Mouse (Mus musculus): ENCODE measurements around the gene Tmc4.
A peak's percentile ranks its signal among the peaks of the same experiment; 100 is the strongest.
"Not testable (repeated sequence)": the region's sequence is repeated elsewhere in the genome, so short reads cannot be mapped to it uniquely, and the experiment has no call there.

Gene Tmc4

DNA sequence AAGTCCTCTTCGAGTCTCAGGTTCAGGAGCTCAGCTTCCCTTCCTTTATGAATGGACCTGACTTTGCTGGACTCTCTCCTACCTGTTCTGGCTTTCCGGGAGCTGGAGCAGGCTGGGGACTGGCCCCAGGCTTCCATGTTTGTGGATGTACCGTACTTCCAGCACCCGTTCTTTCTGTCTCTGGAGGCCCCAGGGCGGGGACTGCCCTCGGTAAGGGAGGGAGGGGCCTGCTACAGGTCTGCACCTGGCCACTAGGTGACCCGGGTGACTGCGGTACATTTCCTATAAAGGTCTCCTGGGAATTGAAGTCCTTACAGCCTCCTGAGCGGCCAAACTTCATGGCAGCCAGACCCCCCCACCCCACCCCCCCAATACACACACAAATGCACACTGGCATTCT is at the start of gene Tmc4:
Gene Tmc4, minus strand, starts transcription at position 212 of the 400 bp plus-strand sequence.
- peak; percentile 48 to 69 for DNase-seq

GRCm38 (mm10) chr7:3725459-3725858 is 48.1 kb upstream of the Tmc4 start:
- not testable (repeated sequence) for DNase-seq

DNA sequence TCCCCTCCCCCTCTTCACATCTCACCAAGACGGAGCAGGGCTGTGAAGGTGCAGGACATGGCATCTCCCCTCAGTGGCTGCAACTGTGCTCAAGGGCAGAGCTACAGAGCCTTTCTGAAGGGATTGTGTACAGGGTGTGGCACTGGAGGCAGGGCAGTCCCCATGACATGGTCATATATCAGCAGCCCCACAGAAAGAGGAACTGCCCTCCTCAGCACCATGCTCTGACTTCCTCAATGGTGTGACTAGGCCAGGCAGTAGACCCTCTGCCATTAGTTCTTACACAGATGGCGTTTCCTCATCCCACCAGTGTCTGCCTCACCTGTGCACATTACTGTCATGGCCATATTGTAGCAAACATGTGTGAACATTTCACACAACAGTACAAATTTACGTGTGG is 42.9 kb upstream of the Tmc4 start, which contains the start of gene Pirb:
Gene Pirb, minus strand, starts transcription at position 124 of the 400 bp plus-strand sequence.
- not testable (repeated sequence) for DNase-seq

DNA sequence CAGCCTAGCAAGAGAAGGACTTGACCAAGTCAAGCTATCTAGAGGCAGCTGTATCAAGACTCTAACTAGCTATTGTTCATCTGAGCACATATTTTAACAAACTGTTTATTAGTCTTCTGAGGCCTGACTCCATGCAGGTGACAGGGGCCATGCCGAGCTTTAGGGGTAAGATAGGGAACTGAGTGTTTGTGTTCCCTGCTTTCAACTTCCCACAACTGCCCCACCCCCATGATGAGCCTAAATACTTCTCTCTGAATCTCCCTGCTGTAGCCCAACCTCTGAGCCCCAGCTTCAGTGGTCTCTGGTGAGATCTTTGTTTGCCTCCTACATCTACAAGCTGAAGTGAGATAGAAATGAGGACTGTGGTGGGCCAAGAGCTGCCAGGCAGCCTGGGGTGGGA is 37.9 kb upstream of the Tmc4 start:
- peak in 1 of 2 experiments; percentile 5 for DNase-seq

DNA sequence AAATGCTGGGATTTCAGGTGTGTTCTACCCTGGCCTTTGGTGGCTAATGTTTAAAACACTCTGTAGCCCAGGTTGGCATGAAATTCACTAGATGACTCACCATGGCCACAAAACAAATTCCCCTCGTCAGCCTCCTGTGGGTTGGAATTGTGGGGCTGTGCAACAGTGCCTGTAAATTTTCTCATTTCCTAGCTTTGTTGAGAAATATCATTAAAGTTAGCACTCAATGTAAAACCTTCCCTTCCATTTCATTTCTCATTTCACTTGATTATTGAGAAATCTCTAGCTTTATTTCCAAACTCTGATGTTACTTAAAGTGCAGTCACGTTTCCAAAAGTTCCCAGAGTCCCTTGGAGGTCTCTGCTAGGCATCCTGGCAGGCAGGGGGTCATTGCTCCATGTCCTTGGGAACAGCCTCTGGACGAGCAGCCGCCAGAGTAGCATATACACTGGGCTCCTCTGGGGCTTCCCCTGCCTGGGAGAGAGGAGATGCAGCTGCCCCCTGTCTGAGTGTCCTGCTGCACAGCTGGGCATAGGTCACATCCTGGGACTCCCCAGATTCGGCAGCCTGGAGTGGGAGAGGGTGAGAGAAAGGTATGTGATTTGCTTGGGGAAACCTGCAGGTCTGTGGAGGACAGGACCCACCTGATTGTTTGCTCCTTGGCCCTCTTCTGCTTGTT is 35.0 kb upstream of the Tmc4 start:
- DNase-seq, result peak in 1 of 2 experiments; percentile 7

DNA sequence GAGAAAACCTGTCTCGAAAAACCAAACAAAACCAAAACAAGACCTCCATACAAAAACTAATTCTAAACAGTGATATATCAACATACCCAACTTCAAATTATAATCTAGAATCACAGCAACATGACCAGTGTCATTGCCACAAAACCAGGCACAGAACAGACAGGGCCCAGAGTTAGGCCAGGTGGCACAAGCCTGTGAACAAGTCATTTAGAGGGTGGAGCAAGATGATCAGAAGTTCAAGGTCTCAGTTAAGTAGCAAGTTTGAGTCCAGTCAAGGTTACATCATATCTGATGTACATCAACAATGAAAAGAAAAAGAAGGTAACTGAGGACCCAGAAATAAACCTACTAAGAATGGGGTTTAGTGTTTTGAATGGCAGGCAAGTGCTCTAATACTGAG is 31.6 kb upstream of the Tmc4 start:
- DNase-seq, result no peak

GRCm38 (mm10) chr7:3708447-3708980 is 31.2 kb upstream of the Tmc4 start:
- not testable (repeated sequence) for DNase-seq

GRCm38 (mm10) chr7:3707568-3708413 is 30.4 kb upstream of the Tmc4 start:
- no peak for DNase-seq

DNA sequence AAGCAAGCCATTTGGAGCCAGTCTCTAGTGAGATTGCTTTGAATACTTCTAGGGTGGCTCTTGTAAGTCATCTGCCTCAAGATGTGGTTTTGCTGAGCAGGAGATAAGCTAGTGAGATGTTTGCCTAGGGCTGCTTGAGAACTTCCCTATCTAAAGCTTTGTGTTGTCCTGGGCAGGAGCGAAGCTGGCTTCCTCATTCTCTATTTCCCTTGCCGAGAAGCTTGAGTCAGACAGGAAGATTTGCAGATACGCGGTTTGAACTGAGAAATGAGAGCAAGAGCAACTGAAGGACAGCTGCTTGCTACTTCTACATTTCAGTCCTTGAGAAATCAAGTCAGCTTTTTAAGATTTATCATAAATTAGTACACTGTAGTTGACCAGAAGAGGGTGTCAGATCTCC is 29.7 kb upstream of the Tmc4 start:
- DNase-seq, result no peak

GRCm38 (mm10) chr7:3706343-3706934 is 29.1 kb upstream of the Tmc4 start:
- DNase-seq, result no peak

DNA sequence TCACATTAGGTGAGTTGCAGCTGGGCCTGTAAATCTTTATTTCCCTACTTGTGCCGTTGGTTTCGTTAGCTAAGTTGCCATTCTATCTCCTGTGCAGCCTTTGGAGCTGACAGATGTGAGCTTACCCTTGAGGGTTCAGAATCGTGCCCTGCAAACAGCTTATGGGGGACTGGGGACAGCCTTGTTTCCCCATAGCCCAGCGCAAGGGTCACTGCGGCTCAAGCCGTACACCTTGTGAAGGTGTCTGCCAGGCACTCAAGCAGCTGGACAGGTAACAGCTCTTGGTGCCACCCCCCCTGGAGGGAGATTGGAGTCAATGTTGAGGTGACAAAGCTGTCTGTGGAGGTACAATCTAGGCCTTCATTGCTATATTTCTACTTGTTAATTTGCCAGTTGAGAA is 28.6 kb upstream of the Tmc4 start:
- DNase-seq, result no peak

- not testable (repeated sequence) for DNase-seq
Observed at GRCm38 (mm10) chr7:3705461-3705860, 28.1 kb upstream of the Tmc4 start.

- DNase-seq, result no peak
Observed at GRCm38 (mm10) chr7:3704475-3704874, 27.1 kb upstream of the Tmc4 start.

GRCm38 (mm10) chr7:3703879-3704441 is 26.6 kb upstream of the Tmc4 start, which contains the start of gene Rps9:
Rps9 (plus strand) TSS chr7:3703993.
- DNase-seq, result peak; percentile 98

GRCm38 (mm10) chr7:3703148-3703878 is 26.0 kb upstream of the Tmc4 start:
- DNase-seq, result no peak

DNA sequence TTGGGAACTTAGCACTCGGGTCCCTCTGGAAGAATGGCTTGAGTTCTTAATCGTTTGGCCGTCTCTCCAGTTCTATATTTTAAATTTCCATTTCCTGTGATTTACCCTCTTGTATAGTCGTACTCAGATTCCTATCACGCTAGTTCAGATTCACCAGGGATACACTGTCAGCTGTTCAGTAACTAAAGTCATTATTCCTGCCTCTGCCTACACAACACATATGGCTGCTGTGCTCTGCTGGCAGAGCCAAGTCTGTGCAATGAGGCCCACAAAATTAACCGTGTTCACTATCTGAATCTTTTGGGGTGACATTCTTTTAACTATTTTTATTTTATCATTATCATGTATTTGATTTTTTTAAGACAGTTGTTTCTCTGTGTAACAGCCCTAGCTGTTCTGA is 21.1 kb upstream of the Tmc4 start:
- no peak for DNase-seq

GRCm38 (mm10) chr7:3694949-3695305 is 17.6 kb upstream of the Tmc4 start:
- DNase-seq, result peak in 1 of 2 experiments; percentile 17

- DNase-seq, result peak; percentile 79 to 88
Observed at GRCm38 (mm10) chr7:3694076-3694948, 17.0 kb upstream of the Tmc4 start.

GRCm38 (mm10) chr7:3693809-3694075 is 16.4 kb upstream of the Tmc4 start:
- no peak for DNase-seq

GRCm38 (mm10) chr7:3692987-3693808 is 15.8 kb upstream of the Tmc4 start, which contains the start of gene Mboat7:
Mboat7 (minus strand) TSS chr7:3693523.
- DNase-seq, result peak; percentile 98 to 99
